ENCODE assay signal across 23 mouse cellular contexts in the genomic region with DNA sequence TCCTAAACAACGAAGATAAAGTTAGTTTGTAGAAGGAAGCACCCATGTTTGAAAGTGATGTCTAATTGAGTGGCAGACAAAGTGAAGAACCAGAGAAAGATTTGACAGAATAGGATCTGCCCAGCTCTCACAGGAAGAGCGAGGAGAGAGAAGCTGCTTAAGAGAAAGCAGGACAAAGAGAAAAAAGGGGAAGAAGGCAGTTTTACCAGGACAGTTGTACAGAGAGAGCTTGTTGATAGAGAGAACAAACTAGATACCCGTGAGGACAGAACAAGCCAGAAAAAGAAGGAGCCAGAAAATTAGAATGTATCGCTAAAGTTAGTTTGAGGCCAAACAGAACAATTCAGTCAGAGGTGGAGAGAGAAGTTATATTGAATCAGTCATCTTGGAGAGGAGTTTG. TPM values are rescaled to one million over a fixed set of nuclear protein-coding genes. Genes with fewer than 3 reads are reported as not detected.
DNase-seq lines count a peak whose midpoint lies in the region; ATAC-seq and TF ChIP-seq lines count a peak whose summit lies in the region.
"Had no signal": no experiment of that assay in that cellular context is flagged by ENCODE, and none has a peak within 500 bp of the region (broad histone marks: within the 10 kb centered on the region; RNA-seq: fewer than 3 reads in every experiment).

No protein-coding gene starts in this region.

- no peak overlapping the region for H3K9ac ChIP-seq in liver, embryonic 11.5 days (ENCODE audit: low read depth, low read length)
- no peak overlapping the region for H3K9ac ChIP-seq in liver, embryonic 12.5 days
- H3K9ac ChIP-seq in liver, embryonic 15.5 days = peak overlapping the region; percentile 17; the same call in 1 of the 2 replicates
- no peak overlapping the region for H3K9ac ChIP-seq in hindbrain, embryonic 11.5 days (ENCODE audit: low read depth, low read length)
- no peak overlapping the region for H3K9ac ChIP-seq in midbrain, postnatal 0 days (replicated peaks; ENCODE audit: low read length, poor library complexity, severe bottlenecking)
- H3K9ac ChIP-seq: forebrain, embryonic 12.5 days; forebrain, embryonic 15.5 days; heart, embryonic 15.5 days; hindbrain, embryonic 12.5 days; hindbrain, embryonic 15.5 days had no signal

- no peak for DNase-seq in liver, embryonic 11.5 days (ENCODE audit: low spot score)
- DNase-seq in liver = no peak
- no peak for DNase-seq in hindbrain, embryonic 11.5 days (ENCODE audit: low spot score)
- no peak for DNase-seq in midbrain, postnatal 0 days (ENCODE audit: low spot score)
- DNase-seq: adrenal gland, adult 2 months; adrenal gland, postnatal 25 days; cerebellum, adult 18-20 months; cerebellum, adult 9-10 months; cerebellum, postnatal 14 days; gastrocnemius, postnatal 36 days; heart, adult 2 months; heart, postnatal 10 days; heart, postnatal 4 days had no signal

- H3K27me3 ChIP-seq in liver, embryonic 11.5 days (replicated peaks; ENCODE audit: control insufficient read depth, insufficient read depth, low read length) = no peaks in the 10 kb centered on the region
- H3K27me3 ChIP-seq in liver, embryonic 12.5 days (replicated peaks) = no peaks in the 10 kb centered on the region
- H3K27me3 ChIP-seq in liver, embryonic 15.5 days = no peaks in the 10 kb centered on the region
- H3K27me3 ChIP-seq in hindbrain, embryonic 11.5 days (ENCODE audit: control insufficient read depth, insufficient read depth, low read length) = no peaks in the 10 kb centered on the region
- no peaks in the 10 kb centered on the region for H3K27me3 ChIP-seq in midbrain, postnatal 0 days (ENCODE audit: insufficient read depth, low read length)
- H3K27me3 ChIP-seq: forebrain, embryonic 12.5 days; forebrain, embryonic 15.5 days; heart, embryonic 15.5 days; hindbrain, embryonic 12.5 days; hindbrain, embryonic 15.5 days had no signal

- peak overlapping the region; percentile 35 for H3K4me2 ChIP-seq in liver, embryonic 11.5 days
- peak overlapping the region; percentile 51 for H3K4me2 ChIP-seq in liver, embryonic 12.5 days
- peak overlapping the region; percentile 60 for H3K4me2 ChIP-seq in liver, embryonic 15.5 days
- no peak overlapping the region for H3K4me2 ChIP-seq in hindbrain, embryonic 11.5 days (replicated peaks; ENCODE audit: low read depth, low read length)
- H3K4me2 ChIP-seq in midbrain, postnatal 0 days (ENCODE audit: low read depth, low read length, poor library complexity, severe bottlenecking) = no peak overlapping the region
- H3K4me2 ChIP-seq: forebrain, embryonic 12.5 days; forebrain, embryonic 15.5 days; heart, embryonic 11.5 days; heart, embryonic 15.5 days; hindbrain, embryonic 12.5 days; hindbrain, embryonic 15.5 days had no signal

- H3K4me3 ChIP-seq in liver, embryonic 11.5 days (ENCODE audit: low read depth, low read length) = no peak overlapping the region
- H3K4me3 ChIP-seq in liver, embryonic 12.5 days = no peak overlapping the region
- H3K4me3 ChIP-seq in liver, embryonic 15.5 days (replicated peaks) = peak overlapping the region; percentile 27
- no peak overlapping the region for H3K4me3 ChIP-seq in hindbrain, embryonic 11.5 days (ENCODE audit: low read depth, low read length)
- no peak overlapping the region for H3K4me3 ChIP-seq in midbrain, postnatal 0 days (ENCODE audit: low read depth, low read length)
- H3K4me3 ChIP-seq: forebrain, embryonic 12.5 days; forebrain, embryonic 15.5 days; heart, adult 2 months; heart, embryonic 15.5 days; hindbrain, embryonic 12.5 days; hindbrain, embryonic 15.5 days had no signal

- TF ChIP-seq CTCF in midbrain, postnatal 0 days (IDR thresholded peaks at IDR 0.05) = no peak

- H3K36me3 ChIP-seq in liver, embryonic 11.5 days (ENCODE audit: control insufficient read depth, insufficient read depth, low read length) = peaks cover 15% of the 10 kb centered on the region; the same call in 1 of the 2 replicates
- peaks cover 37% of the 10 kb centered on the region for H3K36me3 ChIP-seq in liver, embryonic 12.5 days
- H3K36me3 ChIP-seq in liver, embryonic 15.5 days (replicated peaks) = peaks cover 34% of the 10 kb centered on the region
- H3K36me3 ChIP-seq in hindbrain, embryonic 11.5 days (ENCODE audit: control insufficient read depth, insufficient read depth, low read length) = 0 out of 2 replicates have a peak, but pooled peaks cover 3% of the 10 kb centered on the region
- peaks cover 5% of the 10 kb centered on the region; the same call in 1 of the 2 replicates for H3K36me3 ChIP-seq in midbrain, postnatal 0 days (ENCODE audit: insufficient read depth, low read length)

- peak overlapping the region; percentile 54 for H3K27ac ChIP-seq in liver, embryonic 11.5 days (ENCODE audit: low read depth, low read length)
- H3K27ac ChIP-seq in liver, embryonic 12.5 days = peak overlapping the region; percentile 79
- H3K27ac ChIP-seq in liver, embryonic 15.5 days (replicated peaks) = peak overlapping the region; percentile 80
- H3K27ac ChIP-seq in hindbrain, embryonic 11.5 days (ENCODE audit: low read depth, low read length) = no peak overlapping the region
- no peak overlapping the region for H3K27ac ChIP-seq in midbrain, postnatal 0 days (ENCODE audit: low read depth, low read length)
- H3K27ac ChIP-seq: forebrain, embryonic 12.5 days; forebrain, embryonic 15.5 days; heart, adult 2 months; heart, embryonic 15.5 days; hindbrain, embryonic 12.5 days; hindbrain, embryonic 15.5 days had no signal

- no peak for ATAC-seq in liver, embryonic 11.5 days (replicated peaks; ENCODE audit: low FRiP score)
- ATAC-seq in liver, embryonic 12.5 days = no peak
- no peak for ATAC-seq in liver, embryonic 15.5 days (ENCODE audit: insufficient read depth)
- no peak for ATAC-seq in hindbrain, embryonic 11.5 days (ENCODE audit: low FRiP score)
- ATAC-seq in CD4-positive, CD25-positive, alpha-beta regulatory T cell, adult 4 months = no peak
- ATAC-seq in midbrain, postnatal 0 days (ENCODE audit: low FRiP score) = no peak
- ATAC-seq: forebrain, embryonic 15.5 days; intestine, postnatal 0 days had no signal

- peaks cover 26% of the 10 kb centered on the region for H3K4me1 ChIP-seq in liver, embryonic 11.5 days (replicated peaks; ENCODE audit: control insufficient read depth, insufficient read depth, low read length)
- H3K4me1 ChIP-seq in liver, embryonic 12.5 days = peaks cover 55% of the 10 kb centered on the region
- H3K4me1 ChIP-seq in liver, embryonic 15.5 days (replicated peaks) = peaks cover 61% of the 10 kb centered on the region
- no peaks in the 10 kb centered on the region for H3K4me1 ChIP-seq in hindbrain, embryonic 11.5 days (replicated peaks; ENCODE audit: control insufficient read depth, insufficient read depth, low read length)
- H3K4me1 ChIP-seq in midbrain, postnatal 0 days (ENCODE audit: insufficient read depth, low read length) = peaks cover 9% of the 10 kb centered on the region

- H3K9me3 ChIP-seq in liver, embryonic 11.5 days (ENCODE audit: control insufficient read depth, low read length) = no peaks in the 10 kb centered on the region
- H3K9me3 ChIP-seq in liver, embryonic 12.5 days (replicated peaks) = no peaks in the 10 kb centered on the region
- H3K9me3 ChIP-seq in liver, embryonic 15.5 days (replicated peaks) = no peaks in the 10 kb centered on the region
- no peaks in the 10 kb centered on the region for H3K9me3 ChIP-seq in hindbrain, embryonic 11.5 days (ENCODE audit: control insufficient read depth, low read length)
- no peaks in the 10 kb centered on the region for H3K9me3 ChIP-seq in midbrain, postnatal 0 days (ENCODE audit: low read length)
- H3K9me3 ChIP-seq: forebrain, embryonic 12.5 days; forebrain, embryonic 15.5 days; heart, embryonic 15.5 days; hindbrain, embryonic 12.5 days; hindbrain, embryonic 15.5 days had no signal

- WGBS in liver, embryonic 11.5 days = 88% methylated on average over 4 of the region's 4 CpGs
- 79% methylated on average over 4 of the region's 4 CpGs for WGBS in liver, embryonic 12.5 days (ENCODE audit: insufficient replicate concordance)
- WGBS in liver, embryonic 15.5 days (ENCODE audit: insufficient replicate concordance) = 72% methylated on average over 4 of the region's 4 CpGs
- 96% methylated on average over 4 of the region's 4 CpGs for WGBS in hindbrain, embryonic 11.5 days
- WGBS in midbrain, postnatal 0 days = 91% methylated on average over 4 of the region's 4 CpGs

RNA-seq across cellular contexts. Expression of gene Mia2, which starts 39.5 kb away (rescaled TPM):
- polyA plus RNA-seq in liver, embryonic 11.5 days (2014; fragmentation: Nextera tagmentation; extraction: Ambion mirVana) = 79.7 and 85.8 TPM in 2 replicates
- 52.6 and 59.3 TPM in 2 replicates for polyA plus RNA-seq in liver, embryonic 12.5 days (2016; fragmentation: Nextera tagmentation; extraction: Ambion mirVana)
- polyA plus RNA-seq in liver, embryonic 15.5 days (2015; fragmentation: Nextera tagmentation; extraction: Ambion mirVana) = 45.0 and 46.1 TPM in 2 replicates
- 60.0 and 60.8 TPM in 2 replicates for polyA plus RNA-seq in hindbrain, embryonic 11.5 days (2014; fragmentation: Nextera tagmentation; extraction: Ambion mirVana)
- 10 to 100 TPM; 28.9 to 38.7 TPM for polyA plus RNA-seq in CD4-positive, CD25-positive, alpha-beta regulatory T cell, adult 4 months (2017; shearing (Covaris generic))
- 21.6 and 36.1 TPM in 2 replicates for total RNA-seq in midbrain, postnatal 0 days (2014; rRNA removed)
- polyA plus RNA-seq in midbrain, postnatal 0 days (2015; fragmentation: Nextera tagmentation; extraction: Ambion mirVana) = 24.7 and 34.2 TPM in 2 replicates

Comparison
In these comparisons a context has a peak if more than half of its experiments do, and no peak if none do; other contexts are left out.
1. H3K27ac ChIP-seq: peak in liver, embryonic 11.5 days (single experiment), liver, embryonic 12.5 days (single experiment) and liver, embryonic 15.5 days (single experiment); none in hindbrain, embryonic 11.5 days (single experiment) and midbrain, postnatal 0 days (single experiment).
2. H3K4me2 ChIP-seq: peak in liver, embryonic 11.5 days (single experiment), liver, embryonic 12.5 days (single experiment) and liver, embryonic 15.5 days (single experiment); none in hindbrain, embryonic 11.5 days (single experiment) and midbrain, postnatal 0 days (single experiment).